Mouse (Mus musculus): ENCODE results near the gene Npcd. TPM values are rescaled to one million over a fixed set of nuclear protein-coding genes. Genes with fewer than 3 reads are reported as not detected.

Npcd gene
- not detected for polyA plus RNA-seq (2014; fragmentation: Illumina TruSeq; extraction: RNeasy Lipid Tissue Mini Kit (QIAGEN cat#74804); ENCODE audit: low read depth, low replicate concordance)

DNA sequence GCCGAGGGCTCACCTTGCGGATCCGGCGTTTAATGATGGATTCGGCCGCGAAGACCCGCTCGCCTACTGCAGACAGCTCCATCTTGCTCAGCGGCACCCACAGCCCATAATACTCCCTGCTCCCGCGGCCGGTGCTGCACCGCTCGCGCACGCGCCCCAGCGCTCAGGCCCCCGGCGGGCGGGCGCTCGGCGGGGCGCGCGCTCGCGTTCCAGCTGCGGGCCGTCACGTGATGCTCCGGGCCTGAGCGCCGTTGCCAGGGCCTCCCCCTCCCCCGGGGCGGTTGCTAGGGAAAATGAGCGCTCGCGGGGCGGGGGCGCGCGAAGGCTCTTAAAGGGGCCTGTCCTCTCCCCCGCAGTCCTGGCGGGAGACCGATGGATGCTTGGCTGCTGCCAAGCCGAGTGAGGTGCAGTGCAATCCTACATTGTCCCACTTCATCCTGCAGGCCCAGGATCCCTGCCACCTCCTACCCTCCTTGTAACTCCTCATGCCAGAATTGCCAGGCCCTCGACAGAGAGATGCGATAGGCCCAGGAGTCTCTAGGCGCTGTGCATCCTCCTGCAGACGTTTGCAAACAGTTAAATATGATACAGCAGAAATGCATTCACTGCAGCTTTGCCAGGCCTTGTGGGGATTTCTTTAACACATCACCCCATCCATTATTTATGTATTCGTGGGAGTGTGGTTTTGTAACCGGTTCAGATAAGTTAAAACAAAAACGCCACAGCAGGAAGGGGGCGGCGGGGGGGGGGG, at the start of gene Npcd, which contains the start of gene Cbx6:
Gene Npcd (minus strand): TSS at position 108 of the 751 bp plus-strand sequence.
Gene Cbx6 (minus strand): TSS at position 559 of the 751 bp plus-strand sequence.

DNA sequence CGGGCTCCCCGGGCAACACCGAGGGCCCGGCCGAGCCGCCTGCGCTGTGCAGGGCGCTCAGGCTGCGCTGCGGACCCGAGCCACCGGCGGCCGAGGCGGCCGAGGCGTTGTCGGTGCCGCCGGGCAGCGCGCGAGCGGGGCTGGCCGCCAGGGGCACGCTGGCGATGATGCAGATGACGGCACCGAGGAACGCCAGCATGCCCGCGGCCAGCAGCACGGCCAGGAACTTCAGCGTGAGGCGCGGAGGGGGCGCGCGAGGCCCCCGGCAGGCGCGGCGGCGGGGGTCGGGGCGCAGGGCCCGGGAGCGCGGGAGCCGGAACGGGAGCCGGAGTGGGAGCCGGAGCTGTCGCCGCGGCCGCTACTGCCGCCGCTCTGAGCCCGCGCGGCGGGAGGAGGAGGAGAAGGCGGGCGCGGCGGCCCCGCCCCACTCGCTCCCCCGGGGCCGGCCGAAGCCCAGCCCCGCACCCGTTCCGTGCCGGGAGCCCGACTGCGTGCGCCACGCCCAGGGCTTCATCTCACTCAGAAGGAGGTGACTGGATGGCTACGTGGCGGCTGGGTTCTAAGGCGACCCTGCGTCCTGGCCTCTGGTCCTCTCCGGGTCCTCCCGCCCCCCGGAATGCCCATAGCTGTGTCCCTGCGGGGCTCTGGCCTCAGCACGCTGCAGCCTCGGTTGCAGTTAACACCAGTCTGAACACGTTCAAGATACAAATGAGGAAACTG, 29.5 kb downstream of the Npcd start, which contains the start of gene Nptxr:
Gene Nptxr (minus strand): TSS at position 415 of the 720 bp plus-strand sequence.

DNA sequence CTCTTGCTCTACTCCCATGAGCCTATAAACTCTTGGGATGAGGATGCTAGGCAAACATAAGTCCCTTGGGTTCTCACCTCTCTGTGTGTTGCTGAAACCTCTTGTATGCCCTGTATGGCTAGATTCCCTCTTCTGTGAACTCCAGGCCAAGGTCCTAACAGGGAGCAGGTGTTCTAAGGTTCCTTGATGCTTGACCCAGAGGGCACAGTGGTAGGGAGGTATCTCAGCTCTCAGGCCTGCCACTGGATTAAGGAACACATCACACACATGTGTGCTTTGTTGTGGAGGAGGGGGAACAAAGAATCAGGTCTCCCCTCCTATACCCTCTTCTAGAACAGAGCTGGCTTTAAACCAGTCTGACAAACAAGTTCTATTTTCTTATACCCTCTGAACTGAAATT, 56.3 kb downstream of the Npcd start, which contains the start of gene Dnal4:
Gene Dnal4 (minus strand): TSS at position 101 of the 400 bp plus-strand sequence.

DNA sequence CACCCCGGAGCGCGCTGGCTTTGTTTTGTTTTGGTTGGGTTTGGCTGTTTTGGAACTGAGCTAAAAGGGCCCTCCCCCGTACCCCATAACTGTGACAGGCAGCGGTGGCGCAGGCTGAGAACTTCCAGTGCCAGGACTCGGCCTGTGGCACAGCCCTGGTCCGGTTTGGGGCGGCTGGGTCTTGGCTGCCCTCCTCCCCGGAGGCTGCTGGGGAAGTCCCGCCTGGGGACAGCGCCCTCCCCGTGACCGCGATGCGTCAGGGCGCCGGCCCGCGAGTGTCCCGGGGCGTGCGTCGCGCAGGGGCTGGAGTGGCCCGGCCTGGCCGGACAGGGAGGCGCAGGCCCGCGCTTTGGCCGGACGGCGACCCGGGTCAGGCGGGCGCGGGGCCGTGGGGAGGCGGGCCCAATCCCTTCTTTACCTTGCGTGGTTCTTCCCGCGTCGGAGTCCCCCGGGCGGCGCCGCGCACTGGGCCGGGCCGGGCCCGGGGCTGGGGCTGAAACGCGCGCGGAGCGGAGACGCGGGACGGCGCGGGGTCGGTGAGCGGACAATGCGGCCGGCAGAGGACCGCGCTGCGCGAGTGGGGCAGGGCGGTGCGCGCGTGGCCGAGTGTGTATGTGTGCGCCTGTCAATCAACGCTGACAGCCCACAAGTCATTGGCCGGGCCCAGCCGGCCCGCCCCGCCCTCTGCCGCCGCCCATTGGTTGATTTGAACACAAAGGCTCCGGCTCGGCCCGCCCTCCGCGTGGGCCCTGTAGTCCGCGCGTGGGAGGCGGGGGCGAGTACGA, 91.9 kb downstream of the Npcd start, which contains the start of gene Sun2:
Gene Sun2 (minus strand): TSS at position 616 of the 785 bp plus-strand sequence.

Other genes with a start within 250 kb of the Npcd start
- 34.5 TPM for gene Dmc1, start 229.1 kb downstream of the Npcd start, polyA plus RNA-seq (2014; fragmentation: Illumina TruSeq; extraction: RNeasy Lipid Tissue Mini Kit (QIAGEN cat#74804); ENCODE audit: low read depth, low replicate concordance)
- 42.9 TPM for gene Fam227a, start 175.3 kb downstream of the Npcd start, polyA plus RNA-seq (2014; fragmentation: Illumina TruSeq; extraction: RNeasy Lipid Tissue Mini Kit (QIAGEN cat#74804); ENCODE audit: low read depth, low replicate concordance)
- 10.6 TPM for gene Cby1, start 175.0 kb downstream of the Npcd start, polyA plus RNA-seq (2014; fragmentation: Illumina TruSeq; extraction: RNeasy Lipid Tissue Mini Kit (QIAGEN cat#74804); ENCODE audit: low read depth, low replicate concordance)
- 709 TPM for gene Tomm22, start 163.4 kb downstream of the Npcd start, polyA plus RNA-seq (2014; fragmentation: Illumina TruSeq; extraction: RNeasy Lipid Tissue Mini Kit (QIAGEN cat#74804); ENCODE audit: low read depth, low replicate concordance)
- 20.2 TPM for gene Josd1, start 146.3 kb downstream of the Npcd start, polyA plus RNA-seq (2014; fragmentation: Illumina TruSeq; extraction: RNeasy Lipid Tissue Mini Kit (QIAGEN cat#74804); ENCODE audit: low read depth, low replicate concordance)
- 2.8 TPM for gene Gtpbp1, start 143.4 kb downstream of the Npcd start, polyA plus RNA-seq (2014; fragmentation: Illumina TruSeq; extraction: RNeasy Lipid Tissue Mini Kit (QIAGEN cat#74804); ENCODE audit: low read depth, low replicate concordance)
- 2.1 TPM for gene Sun2, start 91.7 kb downstream of the Npcd start, polyA plus RNA-seq (2014; fragmentation: Illumina TruSeq; extraction: RNeasy Lipid Tissue Mini Kit (QIAGEN cat#74804); ENCODE audit: low read depth, low replicate concordance)
- 5.6 TPM for gene Dnal4, start 56.4 kb downstream of the Npcd start, polyA plus RNA-seq (2014; fragmentation: Illumina TruSeq; extraction: RNeasy Lipid Tissue Mini Kit (QIAGEN cat#74804); ENCODE audit: low read depth, low replicate concordance)
- 0.83 TPM for gene Nptxr, start 29.5 kb downstream of the Npcd start, polyA plus RNA-seq (2014; fragmentation: Illumina TruSeq; extraction: RNeasy Lipid Tissue Mini Kit (QIAGEN cat#74804); ENCODE audit: low read depth, low replicate concordance)
- gene Cbx6, start 451 bp upstream of the Npcd start, polyA plus RNA-seq (2014; fragmentation: Illumina TruSeq; extraction: RNeasy Lipid Tissue Mini Kit (QIAGEN cat#74804); ENCODE audit: low read depth, low replicate concordance) = 0.90 TPM
- 3.6 TPM for gene Apobec3, start 57.4 kb upstream of the Npcd start, polyA plus RNA-seq (2014; fragmentation: Illumina TruSeq; extraction: RNeasy Lipid Tissue Mini Kit (QIAGEN cat#74804); ENCODE audit: low read depth, low replicate concordance)
- 2.8 TPM for gene Cbx7, start 136.9 kb upstream of the Npcd start, polyA plus RNA-seq (2014; fragmentation: Illumina TruSeq; extraction: RNeasy Lipid Tissue Mini Kit (QIAGEN cat#74804); ENCODE audit: low read depth, low replicate concordance)
- gene Pdgfb, start 180.7 kb upstream of the Npcd start, polyA plus RNA-seq (2014; fragmentation: Illumina TruSeq; extraction: RNeasy Lipid Tissue Mini Kit (QIAGEN cat#74804); ENCODE audit: low read depth, low replicate concordance) = 0.08 TPM

Data from testis, adult 10 weeks (tissue).